Mouse (Mus musculus): ENCODE measurements around the gene Nid2. TPM values are rescaled to one million over a fixed set of nuclear protein-coding genes. Genes with fewer than 3 reads are reported as not detected.

Gene Nid2
- polyA plus RNA-seq, 1 experiment from 2014 or later: 91.1 TPM

DNA sequence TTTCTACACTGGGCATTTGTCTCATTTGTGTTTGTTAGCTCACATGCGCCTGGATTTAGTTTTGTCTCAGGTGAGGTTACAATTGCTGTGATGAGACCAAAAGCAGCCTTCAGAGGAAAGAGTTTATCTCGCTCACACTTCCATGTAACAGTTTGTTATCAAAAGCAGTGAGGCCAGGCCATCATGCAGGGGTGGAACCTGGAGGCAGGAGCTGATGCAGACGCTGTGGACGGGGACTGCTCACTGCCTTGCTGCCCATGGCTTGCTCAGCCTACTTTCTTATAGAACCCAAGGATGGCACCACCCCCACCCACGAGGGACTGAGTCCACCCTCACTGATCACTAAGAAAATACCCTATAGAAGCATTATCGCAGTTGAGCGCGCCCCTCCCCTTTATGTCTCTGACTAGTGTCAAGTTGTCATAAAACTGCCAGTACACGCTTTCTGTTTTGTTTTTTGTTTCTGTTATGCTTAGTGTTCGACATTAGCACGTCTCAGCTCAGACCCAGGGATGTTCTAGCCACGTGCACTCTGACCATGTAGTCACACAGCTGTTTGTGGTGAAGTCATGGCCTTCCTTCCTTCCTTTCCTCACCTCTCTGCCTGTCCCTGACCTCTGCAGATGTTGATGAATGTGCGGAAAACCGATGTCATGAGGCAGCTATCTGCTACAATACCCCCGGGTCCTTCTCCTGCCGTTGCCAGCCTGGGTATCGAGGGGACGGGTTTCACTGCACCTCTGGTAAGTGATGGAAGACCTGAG lies 45.7 kb downstream of the Nid2 start:
- no peaks in the 10 kb centered on the region for H3K27me3 ChIP-seq
- no peak overlapping the region for H3K4me3 ChIP-seq
- no peak overlapping the region for H3K27ac ChIP-seq
- no peaks in the 10 kb centered on the region for H3K4me1 ChIP-seq
- H3K9ac ChIP-seq: no peak overlapping the region
- 79% methylated on average over 18 of the region's 18 CpGs for WGBS
- H3K36me3 ChIP-seq: peaks cover 33% of the 10 kb centered on the region
- no peak overlapping the region for H3K4me2 ChIP-seq
- no peaks in the 10 kb centered on the region for H3K9me3 ChIP-seq
- no peak for ATAC-seq (ENCODE audit: insufficient number of reproducible peaks, low FRiP score, low TSS enrichment, low read depth)

DNA sequence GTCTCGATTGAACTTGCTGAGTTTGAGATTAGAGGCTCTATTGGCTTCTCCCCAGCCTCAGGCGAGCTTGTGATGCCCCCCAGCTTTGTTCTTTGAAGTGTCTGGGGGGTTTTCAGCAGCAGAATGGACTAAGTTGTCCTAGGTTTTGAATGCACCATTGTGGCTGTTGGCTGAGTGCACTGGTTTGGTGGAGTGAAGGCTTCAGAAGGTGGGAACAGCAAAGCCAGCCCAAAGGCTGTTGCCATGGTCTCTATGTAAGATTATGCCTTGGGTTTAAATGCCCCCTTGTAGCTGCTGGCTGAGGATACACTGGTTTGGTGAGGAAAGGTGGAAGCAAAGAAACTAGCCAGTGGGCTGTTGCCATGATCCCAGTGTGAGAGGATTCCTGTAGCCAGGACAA lies 49.4 kb downstream of the Nid2 start:
- H3K36me3 ChIP-seq: peaks cover 28% of the 10 kb centered on the region
- no peak overlapping the region for H3K4me3 ChIP-seq
- H3K4me1 ChIP-seq: peaks cover 8% of the 10 kb centered on the region
- 52% methylated on average over 2 of the region's 2 CpGs for WGBS
- no peak for ATAC-seq (ENCODE audit: insufficient number of reproducible peaks, low FRiP score, low TSS enrichment, low read depth)
- no peaks in the 10 kb centered on the region for H3K27me3 ChIP-seq
- no peak overlapping the region for H3K9ac ChIP-seq
- H3K27ac ChIP-seq: no peak overlapping the region
- H3K9me3 ChIP-seq: no peaks in the 10 kb centered on the region
- no peak overlapping the region for H3K4me2 ChIP-seq

DNA sequence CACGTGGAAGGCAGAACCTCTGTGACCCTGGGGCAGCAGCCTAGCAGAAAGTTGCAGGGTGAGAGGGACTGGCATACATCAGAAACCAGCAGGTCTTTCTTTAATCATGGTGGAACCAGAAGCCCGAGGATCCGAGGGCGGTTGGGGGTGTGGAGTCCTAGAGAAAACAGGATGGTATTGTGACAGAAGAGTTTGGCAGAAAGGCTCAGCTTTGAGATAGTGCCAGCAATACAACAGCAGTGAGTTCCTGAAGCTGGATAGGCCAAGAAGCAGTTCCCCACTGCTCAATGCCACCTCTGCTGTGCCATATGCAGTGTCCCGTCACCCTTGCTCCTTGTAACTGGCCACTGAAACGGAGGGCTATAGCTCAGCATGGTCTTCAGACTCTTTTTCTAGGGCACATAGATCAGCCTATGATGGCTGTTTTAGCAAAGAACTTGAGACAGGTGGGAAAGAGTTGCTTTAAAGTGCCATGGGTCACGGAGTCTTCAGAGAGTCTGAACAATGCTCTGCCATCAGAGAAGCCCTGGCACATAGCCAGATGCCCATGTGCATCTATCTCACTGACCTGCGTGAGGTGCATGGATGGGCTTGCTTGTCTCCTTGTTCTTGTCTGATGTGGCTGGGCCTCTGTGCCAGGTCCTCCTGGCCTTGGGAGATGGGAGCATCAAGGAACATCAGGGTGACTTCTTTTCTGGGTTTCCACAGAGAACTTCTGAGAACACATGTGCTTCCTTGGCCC lies 50.6 kb downstream of the Nid2 start:
- Histone ChIP-seq H3K36me3 (peaks cover 34% of the 10 kb centered on the region), H3K27ac (no peak overlapping the region), H3K9me3 (no peaks in the 10 kb centered on the region), H3K4me1 (peaks cover 8% of the 10 kb centered on the region), H3K4me2 (no peak overlapping the region), H3K4me3 (no peak overlapping the region), H3K9ac (no peak overlapping the region), H3K27me3 (no peaks in the 10 kb centered on the region)
- 86% methylated on average over 8 of the region's 8 CpGs for WGBS
- ATAC-seq (ENCODE audit: insufficient number of reproducible peaks, low FRiP score, low TSS enrichment, low read depth): no peak

DNA sequence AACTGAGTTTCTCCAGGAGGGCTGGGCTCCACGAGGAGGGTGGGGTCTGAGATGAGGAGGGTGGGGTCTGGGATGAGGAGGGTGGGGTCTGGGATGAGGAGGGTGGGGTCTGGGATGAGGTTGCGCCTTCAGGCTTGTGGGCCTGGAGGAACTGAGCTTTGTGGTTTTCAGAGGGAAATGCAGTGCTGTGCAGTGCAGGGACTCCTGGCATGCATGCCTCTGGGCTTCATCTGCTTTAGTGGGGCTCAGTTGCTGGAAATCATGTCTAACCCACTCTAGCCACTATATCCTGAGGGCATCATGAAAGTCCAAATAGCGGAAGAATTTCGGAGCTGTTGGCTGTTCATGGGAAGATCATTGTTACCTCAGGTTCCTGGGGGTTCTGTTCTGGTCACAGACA lies 52.2 kb downstream of the Nid2 start:
- Histone ChIP-seq H3K27me3 (no peaks in the 10 kb centered on the region), H3K4me2 (no peak overlapping the region), H3K27ac (peak overlapping the region; percentile 44; the same call in 1 of the 2 replicates), H3K9me3 (no peaks in the 10 kb centered on the region), H3K9ac (no peak overlapping the region), H3K36me3 (peaks cover 28% of the 10 kb centered on the region), H3K4me1 (peaks cover 8% of the 10 kb centered on the region), H3K4me3 (no peak overlapping the region)
- WGBS: 59% methylated on average over 4 of the region's 4 CpGs
- no peak for ATAC-seq (ENCODE audit: insufficient number of reproducible peaks, low FRiP score, low TSS enrichment, low read depth)

DNA sequence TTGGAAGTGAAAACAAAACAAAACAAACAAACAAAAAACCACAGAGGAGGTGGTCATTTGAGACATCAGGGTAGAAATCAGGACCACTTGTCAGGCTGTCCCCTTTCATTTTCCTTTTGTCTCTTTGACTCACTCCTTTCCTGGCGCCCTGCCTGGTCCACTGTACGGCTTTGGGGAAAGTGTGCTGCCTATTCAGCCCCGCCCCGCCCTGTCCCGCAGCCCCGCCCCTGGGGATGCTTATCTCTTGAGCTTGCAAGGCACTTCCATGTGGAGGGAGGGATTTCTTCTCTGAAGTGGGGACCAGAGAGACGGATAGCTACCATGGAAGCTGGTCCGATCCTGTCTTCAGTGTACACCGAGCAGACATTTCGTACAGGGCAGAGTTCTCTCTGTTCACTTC lies 52.6 kb downstream of the Nid2 start:
- Histone ChIP-seq H3K36me3 (peaks cover 24% of the 10 kb centered on the region), H3K4me3 (no peak overlapping the region), H3K27ac (peak overlapping the region; percentile 44), H3K9ac (no peak overlapping the region), H3K27me3 (no peaks in the 10 kb centered on the region), H3K4me2 (no peak overlapping the region), H3K4me1 (peaks cover 8% of the 10 kb centered on the region), H3K9me3 (no peaks in the 10 kb centered on the region)
- no peak for ATAC-seq (ENCODE audit: insufficient number of reproducible peaks, low FRiP score, low TSS enrichment, low read depth)
- WGBS: 64% methylated on average over 10 of the region's 10 CpGs

DNA sequence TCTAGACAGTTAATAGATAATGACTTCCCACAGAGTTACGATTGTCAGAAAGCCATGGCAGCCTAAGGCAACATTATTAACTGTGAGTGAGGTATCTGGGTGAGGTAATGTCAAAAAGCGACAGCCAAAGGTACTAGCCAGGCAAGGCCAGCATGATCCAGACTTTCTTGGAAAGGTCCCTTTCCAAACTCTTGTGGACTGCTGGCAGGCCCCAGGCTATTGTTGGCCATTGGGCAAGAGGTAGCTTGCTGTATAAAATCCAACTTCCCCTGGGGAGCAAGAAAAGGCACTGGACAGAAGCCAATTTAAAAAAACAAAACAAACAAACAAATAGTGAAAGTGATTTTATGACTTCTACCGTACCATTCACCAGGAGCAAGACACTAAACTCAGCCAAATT lies 56.3 kb downstream of the Nid2 start:
- Histone ChIP-seq H3K4me3 (no peak overlapping the region), H3K27me3 (no peaks in the 10 kb centered on the region), H3K9me3 (no peaks in the 10 kb centered on the region), H3K4me1 (peaks cover 10% of the 10 kb centered on the region), H3K36me3 (peaks cover 28% of the 10 kb centered on the region), H3K4me2 (no peak overlapping the region), H3K9ac (no peak overlapping the region), H3K27ac (no peak overlapping the region)
- 54% methylated on average over 3 of the region's 3 CpGs for WGBS
- no peak for ATAC-seq (ENCODE audit: insufficient number of reproducible peaks, low FRiP score, low TSS enrichment, low read depth)

DNA sequence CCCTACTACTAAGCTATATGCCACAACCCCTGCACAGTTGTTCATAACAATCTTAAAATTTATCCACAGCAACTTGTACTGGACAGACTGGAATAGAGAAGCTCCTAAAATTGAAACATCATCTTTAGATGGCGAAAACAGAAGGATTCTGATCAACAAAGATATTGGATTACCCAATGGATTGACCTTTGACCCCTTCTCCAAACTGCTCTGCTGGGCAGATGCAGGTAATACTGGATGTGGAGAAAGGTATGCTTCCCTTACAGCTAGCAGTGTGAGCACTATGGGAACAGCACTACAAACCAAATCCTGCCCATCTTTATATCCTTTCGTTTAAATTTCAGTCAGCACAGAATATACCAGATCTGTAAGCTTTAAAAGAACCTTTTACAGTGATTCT lies 56.8 kb downstream of the Nid2 start:
- Histone ChIP-seq H3K27ac (no peak overlapping the region), H3K36me3 (peaks cover 34% of the 10 kb centered on the region), H3K9ac (no peak overlapping the region), H3K4me3 (no peak overlapping the region), H3K9me3 (no peaks in the 10 kb centered on the region), H3K4me2 (no peak overlapping the region), H3K4me1 (peaks cover 10% of the 10 kb centered on the region), H3K27me3 (no peaks in the 10 kb centered on the region)
- no peak for ATAC-seq (ENCODE audit: insufficient number of reproducible peaks, low FRiP score, low TSS enrichment, low read depth)
- WGBS: 90% methylated on average over 2 of the region's 2 CpGs

DNA sequence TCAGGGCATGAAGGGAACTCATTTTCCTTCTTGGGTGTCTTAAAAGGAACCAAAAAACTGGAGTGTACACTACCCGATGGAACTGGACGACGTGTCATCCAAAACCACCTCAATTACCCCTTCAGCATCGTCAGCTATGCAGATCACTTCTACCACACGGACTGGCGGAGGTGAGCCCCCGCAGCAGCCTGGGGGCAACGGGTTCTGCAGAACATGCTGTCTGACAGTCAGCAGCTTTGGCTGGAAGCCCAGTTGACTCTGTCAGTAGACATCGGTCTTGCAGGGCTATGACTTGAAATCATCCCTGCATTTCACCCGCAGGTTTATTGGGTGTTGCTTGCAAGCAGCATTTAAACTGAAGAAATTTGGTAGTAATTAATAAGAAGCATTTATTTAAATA lies 58.9 kb downstream of the Nid2 start:
- 61% methylated on average over 10 of the region's 10 CpGs for WGBS
- peaks cover 50% of the 10 kb centered on the region for H3K36me3 ChIP-seq

DNA sequence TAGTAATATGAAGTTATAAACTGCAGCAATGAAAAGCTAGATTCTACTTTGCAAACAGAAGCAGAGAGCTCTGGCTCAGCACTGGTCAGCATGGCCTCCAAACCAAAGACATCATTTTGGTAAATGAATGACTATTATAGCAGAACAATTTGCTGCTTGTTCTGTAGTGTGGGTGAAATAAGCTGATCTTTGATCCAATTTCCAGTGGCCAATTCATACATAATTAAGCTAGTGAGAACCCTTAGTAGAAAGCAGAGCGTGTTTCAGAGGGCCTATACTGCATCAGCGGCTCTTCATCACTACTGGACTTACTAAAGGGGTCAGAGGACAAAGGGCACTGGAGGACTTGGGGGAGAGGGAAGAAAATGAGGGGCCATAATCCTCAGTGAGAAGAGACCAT lies 62.0 kb downstream of the Nid2 start:
- H3K9ac ChIP-seq: no peak overlapping the region
- H3K4me1 ChIP-seq: 0 out of 2 replicates have a peak, but pooled peaks cover 3% of the 10 kb centered on the region
- H3K27ac ChIP-seq: no peak overlapping the region
- WGBS: 93% methylated on average over 2 of the region's 2 CpGs
- no peaks in the 10 kb centered on the region for H3K27me3 ChIP-seq
- no peak overlapping the region for H3K4me2 ChIP-seq
- ATAC-seq (ENCODE audit: insufficient number of reproducible peaks, low FRiP score, low TSS enrichment, low read depth): no peak
- H3K4me3 ChIP-seq: no peak overlapping the region
- H3K9me3 ChIP-seq: no peaks in the 10 kb centered on the region
- peaks cover 62% of the 10 kb centered on the region for H3K36me3 ChIP-seq

More for the DNA sequence above, 58.9 kb downstream of the Nid2 start:
- Histone ChIP-seq H3K4me1 (0 out of 2 replicates have a peak, but pooled peaks cover 3% of the 10 kb centered on the region), H3K27ac (no peak overlapping the region), H3K9me3 (no peaks in the 10 kb centered on the region), H3K27me3 (no peaks in the 10 kb centered on the region), H3K4me3 (no peak overlapping the region), H3K4me2 (no peak overlapping the region), H3K9ac (no peak overlapping the region)
- ATAC-seq (ENCODE audit: insufficient number of reproducible peaks, low FRiP score, low TSS enrichment, low read depth): no peak

DNA sequence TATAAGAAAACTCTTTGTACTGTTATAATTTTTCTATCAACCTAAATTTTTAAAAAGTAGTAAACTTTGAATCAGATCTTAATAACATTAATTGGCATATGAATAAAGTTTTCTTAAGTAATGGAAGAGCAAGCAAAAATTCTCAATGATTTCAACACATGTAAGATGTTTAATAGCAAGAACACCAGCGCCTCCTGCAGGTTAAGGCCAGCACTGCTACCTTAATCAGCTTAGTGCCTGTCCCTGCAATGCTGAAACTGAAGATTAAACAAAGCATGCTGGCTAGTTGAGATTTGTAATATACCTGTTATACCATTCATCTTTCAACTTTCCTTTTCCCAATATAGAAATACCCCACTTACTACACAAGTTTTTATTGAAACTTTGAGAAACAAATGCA lies 66.9 kb downstream of the Nid2 start:
- no peak overlapping the region for H3K9ac ChIP-seq
- no peak overlapping the region for H3K4me2 ChIP-seq
- no peak for ATAC-seq (ENCODE audit: insufficient number of reproducible peaks, low FRiP score, low TSS enrichment, low read depth)
- H3K36me3 ChIP-seq: peaks cover 59% of the 10 kb centered on the region
- no peaks in the 10 kb centered on the region for H3K27me3 ChIP-seq
- no peaks in the 10 kb centered on the region for H3K9me3 ChIP-seq
- peaks cover 6% of the 10 kb centered on the region for H3K4me1 ChIP-seq
- WGBS: 9% methylated on average over 1 of the region's 1 CpGs
- H3K4me3 ChIP-seq: no peak overlapping the region
- no peak overlapping the region for H3K27ac ChIP-seq

DNA sequence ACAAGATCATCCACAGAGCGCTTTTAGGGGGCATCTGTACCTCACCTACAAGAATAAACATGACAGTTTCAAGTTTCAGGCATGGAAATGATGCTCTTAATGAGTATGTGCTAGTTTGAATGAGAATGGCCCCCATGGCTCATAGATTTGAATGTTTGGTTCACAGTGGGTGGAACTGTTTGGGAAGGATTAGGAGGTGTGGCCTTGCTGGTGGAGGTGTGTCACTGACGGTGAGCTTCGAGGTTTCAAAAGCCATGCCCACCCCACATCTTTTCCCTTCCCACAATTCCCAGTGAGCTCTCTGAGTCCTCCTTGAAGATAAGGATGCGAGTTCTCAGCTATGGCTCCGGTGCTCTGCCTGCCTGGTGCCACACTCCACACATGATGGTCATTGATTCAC lies 70.6 kb downstream of the Nid2 start:
- Histone ChIP-seq H3K9ac (no peak overlapping the region), H3K27me3 (no peaks in the 10 kb centered on the region), H3K4me1 (peaks cover 12% of the 10 kb centered on the region), H3K4me2 (no peak overlapping the region), H3K36me3 (peaks cover 27% of the 10 kb centered on the region), H3K9me3 (no peaks in the 10 kb centered on the region), H3K27ac (no peak overlapping the region), H3K4me3 (no peak overlapping the region)
- ATAC-seq (ENCODE audit: insufficient number of reproducible peaks, low FRiP score, low TSS enrichment, low read depth): no peak
- 95% methylated on average over 5 of the region's 5 CpGs for WGBS

DNA sequence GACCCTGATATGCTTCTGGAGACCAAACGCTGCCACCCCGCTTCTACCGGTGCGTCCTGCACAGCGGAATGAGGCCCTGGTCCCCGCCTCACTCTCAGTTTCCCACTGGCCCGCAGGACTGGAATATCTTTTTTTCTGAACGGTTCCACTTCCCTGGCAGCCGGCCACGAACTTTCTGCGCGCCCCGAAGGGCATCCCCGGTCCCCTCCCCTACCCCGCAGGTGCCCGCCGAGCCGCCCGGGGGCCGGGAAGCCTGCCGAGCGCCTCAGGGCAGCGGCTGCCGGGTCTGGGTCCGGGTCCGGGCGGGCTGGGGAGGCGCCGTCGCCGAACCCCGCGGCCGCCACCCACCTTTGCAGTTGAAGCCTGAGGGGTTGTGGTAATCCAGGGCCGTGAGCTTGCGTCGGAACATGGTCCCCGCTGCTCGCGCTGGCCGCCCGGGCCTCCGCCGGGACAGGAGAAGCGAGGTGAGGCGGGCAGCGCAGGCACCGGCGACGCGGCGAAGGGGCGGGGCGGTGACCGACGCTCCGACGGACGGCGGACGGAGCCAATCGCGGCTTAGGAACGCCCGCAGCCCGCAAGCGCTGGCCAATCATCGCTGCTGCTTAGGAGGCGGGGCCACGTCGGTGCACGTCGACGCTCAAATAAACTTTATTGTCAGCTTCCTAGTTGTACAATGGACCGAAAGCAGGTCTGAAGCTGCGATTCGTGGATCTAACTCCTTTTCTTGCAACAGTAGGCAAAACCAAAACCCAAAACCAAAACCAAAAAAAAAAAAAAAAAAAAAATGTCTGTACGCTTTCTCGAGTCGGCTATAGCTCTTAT lies 72.5 kb downstream of the Nid2 start, which contains the start of gene Rtraf:
Gene Rtraf, minus strand, starts transcription at position 504 of the 822 bp plus-strand sequence.
- ATAC-seq (ENCODE audit: insufficient number of reproducible peaks, low FRiP score, low TSS enrichment, low read depth): peak; percentile 96
- Histone ChIP-seq H3K4me2 (peak within 1 kb of the TSS; percentile 62), H3K27ac (peak within 1 kb of the TSS; percentile 90)

More for the DNA sequence above, 72.5 kb downstream of the Nid2 start, which contains the start of gene Rtraf:
- WGBS: under 1% methylated on average over 80 of the region's 80 CpGs
- Histone ChIP-seq H3K36me3 (peaks cover 25% of the 10 kb centered on the region), H3K4me3 (peak within 1 kb of the TSS; percentile 95), H3K9ac (peak within 1 kb of the TSS; percentile 93), H3K9me3 (no peaks in the 10 kb centered on the region), H3K4me1 (peaks cover 12% of the 10 kb centered on the region), H3K27me3 (no peaks in the 10 kb centered on the region)
